Mouse (Mus musculus): ENCODE data around the gene Foxred2.

- no peak for TF ChIP-seq CTCF (IDR thresholded peaks at IDR 0.05; ENCODE audit: extremely low read depth, insufficient read depth, low read length)
- no peak for TF ChIP-seq POLR2A (IDR thresholded peaks at IDR 0.05; ENCODE audit: extremely low read depth, insufficient read depth, low read length)
Measured at GRCm38 (mm10) chr15:77983391-77983790, 26.9 kb upstream of the Foxred2 start.
